Mouse (Mus musculus): ENCODE measurements around the gene Cmah.

GRCm38 (mm10) chr13:24443763-24444347 is 116.7 kb downstream of the Cmah start:
- TF ChIP-seq POLR2A (IDR thresholded peaks at IDR 0.05; ENCODE audit: borderline replicate concordance, low read depth, low read length): no peak
- no peak for TF ChIP-seq CTCF (IDR thresholded peaks at IDR 0.05; ENCODE audit: low read depth, low read length)
